Mouse (Mus musculus): ENCODE data around the gene Gm4064. TPM values are rescaled to one million over a fixed set of nuclear protein-coding genes. Genes with fewer than 3 reads are reported as not detected.

The Gm4064 gene
- total RNA-seq (2023): not detected

GRCm38 (mm10) chrY:2796105-2796504, at the start of gene Gm4064:
TSS of gene Gm4064 (minus strand) at chrY:2796205.

DNA sequence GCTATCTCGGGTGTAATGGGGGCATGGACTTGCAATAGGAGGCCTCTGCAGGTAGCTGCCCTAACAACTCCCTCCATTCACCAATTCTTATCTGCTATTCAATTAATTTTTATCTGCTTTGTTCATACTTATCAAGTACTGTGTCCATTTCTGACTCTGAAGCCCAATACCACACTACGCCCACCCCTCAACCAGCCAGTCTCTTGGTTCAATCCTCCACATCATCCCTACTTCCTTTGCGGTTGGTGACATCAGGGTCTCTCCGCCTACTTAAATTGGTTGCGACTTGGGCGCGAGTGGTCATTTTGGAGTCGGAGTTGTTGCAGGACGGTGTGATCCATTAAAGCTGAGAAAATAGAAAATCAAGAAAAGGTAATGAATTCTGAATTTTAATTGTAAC, 34.4 kb upstream of the Gm4064 start, which contains the start of the genes Rbmy and Gm10256:
Gene Rbmy, plus strand, starts transcription at position 301 of the 400 bp plus-strand sequence.
Gene Gm10256, plus strand, starts transcription at position 320 of the 400 bp plus-strand sequence.

Other genes starting within 250 kb of the Gm4064 start
- gene H2al2c, start 197.1 kb downstream of the Gm4064 start, total RNA-seq (2023): not detected
- not detected for gene Sry, start 132.5 kb downstream of the Gm4064 start, total RNA-seq (2023)
- gene H2al2b, start 75.5 kb downstream of the Gm4064 start, total RNA-seq (2023): not detected
- not detected for gene Rbmy, start 34.5 kb upstream of the Gm4064 start, total RNA-seq (2023)
- gene Gm10256, start 34.5 kb upstream of the Gm4064 start, total RNA-seq (2023): not detected
- gene Gm10352, start 104.8 kb upstream of the Gm4064 start, total RNA-seq (2023): not detected
- not detected for gene Gm29289, start 136.4 kb upstream of the Gm4064 start, total RNA-seq (2023)

Measured in CD4-positive naive resting alpha-beta T cell, adult 57 days (primary cell).